Mouse (Mus musculus) spleen, adult 2 months (tissue): Measurements from ENCODE around the gene Gm20388.

Experiments used
- CTCF ChIP-seq: fragments of 200-500 bp; IDR thresholded peaks from 2 replicates; pipeline ENCODE4 v1.5.1; 2011; ENCODE audit warnings: mild to moderate bottlenecking, inconsistent platforms; ENCODE audit not compliant: insufficient read depth, insufficient read length, insufficient replicate concordance; ENCODE audit errors: extremely low read depth
- POLR2A ChIP-seq: fragments of 200-500 bp; IDR thresholded peaks from 2 replicates; pipeline ENCODE4 v1.6.1; 2011; ENCODE audit warnings: low read depth, low read length, inconsistent platforms

GRCm38 (mm10) chr8:124257363-124257762, 4346.7 kb downstream of the Gm20388 start:
- no peak for TF ChIP-seq CTCF
- no peak for TF ChIP-seq POLR2A
